Mouse (Mus musculus) embryonic fibroblast, embryonic 13.5 days (primary cell): Measurements from ENCODE around the gene Oas1f.
"Not testable (repeated sequence)": the region's sequence is repeated elsewhere in the genome, so short reads cannot be mapped to it uniquely, and the experiment has no call there.

Experiments
- CTCF ChIP-seq: IDR thresholded peaks from 2 replicates; pipeline ENCODE4 v1.5.1; 2011; ENCODE audit warnings: mild to moderate bottlenecking, control low read depth, low read length, moderate library complexity, borderline replicate concordance; ENCODE audit not compliant: insufficient read depth
- POLR2A ChIP-seq: IDR thresholded peaks from 2 replicates; pipeline ENCODE4 v1.6.1; 2011; ENCODE audit warnings: low read depth, mild to moderate bottlenecking, control low read depth, low read length, moderate library complexity

DNA sequence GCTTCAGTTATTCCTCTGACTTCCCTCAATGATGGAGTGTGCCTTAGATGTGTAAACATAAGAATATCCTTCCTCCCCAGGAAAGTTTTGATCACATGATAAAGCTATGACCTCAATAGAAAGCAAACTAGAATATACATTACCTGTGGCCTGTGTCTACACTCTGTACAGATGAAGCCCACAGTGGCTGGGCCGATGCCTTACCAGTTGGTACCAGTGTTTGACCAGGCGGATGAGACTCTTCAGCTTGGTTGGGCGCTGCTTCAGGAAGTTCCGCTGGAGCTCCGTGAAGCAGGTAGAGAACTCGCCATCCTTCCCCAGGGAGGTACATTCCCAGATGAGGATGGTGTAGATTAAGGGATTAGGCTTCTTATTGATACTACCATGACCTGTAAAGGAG lies 34.5 kb downstream of the Oas1f start:
- TF ChIP-seq POLR2A, CTCF: not testable (repeated sequence)
